Mouse (Mus musculus) heart, adult 8-10 months (tissue): Measurements from ENCODE around the gene Gm20431. TPM values are rescaled to one million over a fixed set of nuclear protein-coding genes. Genes with fewer than 3 reads are reported as not detected.

ENCODE experiments used
- DNase-seq: peaks from one replicate; pipeline ENCODE4 v3.0.0; 2022; ENCODE audit warnings: low spot score
- total RNA-seq, 4 experiments: library from RNA; stranded (reverse); gene quantifications; 2 replicates each; pipeline ENCODE4 v1.2.4; 2022

Gm20431 gene
- total RNA-seq, 4 experiments from 2014 or later: 15.3 to 19.4 (median 18.2) TPM

DNA sequence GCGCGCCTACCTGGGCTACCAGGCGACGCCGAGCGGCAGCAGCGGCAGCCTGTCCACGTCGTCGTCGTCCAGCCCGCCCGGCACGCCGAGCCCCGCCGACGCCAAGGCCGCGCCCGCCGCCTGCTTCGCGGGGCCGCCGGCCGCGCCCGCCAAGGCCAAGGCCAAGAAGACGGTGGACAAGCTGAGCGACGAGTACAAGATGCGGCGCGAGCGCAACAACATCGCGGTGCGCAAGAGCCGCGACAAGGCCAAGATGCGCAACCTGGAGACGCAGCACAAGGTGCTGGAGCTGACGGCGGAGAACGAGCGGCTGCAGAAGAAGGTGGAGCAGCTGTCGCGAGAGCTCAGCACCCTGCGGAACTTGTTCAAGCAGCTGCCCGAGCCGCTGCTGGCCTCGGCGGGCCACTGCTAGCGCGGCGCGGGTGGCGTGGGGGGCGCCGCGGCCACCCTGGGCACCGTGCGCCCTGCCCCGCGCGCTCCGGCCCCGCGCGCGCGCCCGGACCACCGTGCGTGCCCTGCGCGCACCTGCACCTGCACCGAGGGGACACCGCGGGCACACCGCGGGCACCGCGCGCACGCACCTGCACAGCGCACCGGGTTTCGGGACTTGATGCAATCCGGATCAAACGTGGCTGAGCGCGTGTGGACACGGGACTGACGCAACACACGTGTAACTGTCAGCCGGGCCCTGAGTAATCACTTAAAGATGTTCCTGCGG is 28.4 kb upstream of the Gm20431 start, which contains the start of gene Tmem189:
Gene Tmem189, minus strand, starts transcription at position 322 of the 718 bp plus-strand sequence.
- no peak for DNase-seq

DNA sequence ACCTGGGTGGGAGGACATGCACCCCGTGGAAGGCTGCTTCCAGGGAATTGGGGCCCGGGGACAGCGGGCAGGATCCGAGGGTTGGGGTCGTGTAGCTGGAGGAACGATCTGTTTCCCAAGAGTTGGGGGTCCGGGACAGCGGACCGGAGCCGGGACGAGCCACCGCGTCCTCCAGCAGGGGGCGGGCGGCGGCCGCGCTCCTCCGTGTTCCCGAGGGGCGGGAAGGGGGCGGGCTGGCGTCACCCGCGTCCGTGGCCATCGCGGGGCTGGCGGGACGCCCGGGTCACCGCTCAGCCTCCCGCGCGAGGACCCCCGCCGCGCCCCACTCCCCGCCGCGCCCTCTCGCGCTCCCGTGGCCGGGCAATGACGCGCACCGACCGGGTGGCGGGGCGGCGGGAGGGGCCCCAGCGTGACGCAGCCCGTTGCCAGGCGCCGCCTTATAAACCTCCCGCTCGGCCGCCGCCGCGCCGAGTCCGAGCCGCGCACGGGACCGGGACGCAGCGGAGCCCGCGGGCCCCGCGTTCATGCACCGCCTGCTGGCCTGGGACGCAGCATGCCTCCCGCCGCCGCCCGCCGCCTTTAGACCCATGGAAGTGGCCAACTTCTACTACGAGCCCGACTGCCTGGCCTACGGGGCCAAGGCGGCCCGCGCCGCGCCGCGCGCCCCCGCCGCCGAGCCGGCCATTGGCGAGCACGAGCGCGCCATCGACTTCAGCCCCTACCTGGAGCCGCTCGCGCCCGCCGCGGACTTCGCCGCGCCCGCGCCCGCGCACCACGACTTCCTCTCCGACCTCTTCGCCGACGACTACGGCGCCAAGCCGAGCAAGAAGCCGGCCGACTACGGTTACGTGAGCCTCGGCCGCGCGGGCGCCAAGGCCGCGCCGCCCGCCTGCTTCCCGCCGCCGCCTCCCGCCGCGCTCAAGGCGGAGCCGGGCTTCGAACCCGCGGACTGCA is 27.5 kb upstream of the Gm20431 start, which contains the start of gene Cebpb:
Gene Cebpb, plus strand, starts transcription at position 418 of the 954 bp plus-strand sequence.
- DNase-seq: peak; percentile 84

DNA sequence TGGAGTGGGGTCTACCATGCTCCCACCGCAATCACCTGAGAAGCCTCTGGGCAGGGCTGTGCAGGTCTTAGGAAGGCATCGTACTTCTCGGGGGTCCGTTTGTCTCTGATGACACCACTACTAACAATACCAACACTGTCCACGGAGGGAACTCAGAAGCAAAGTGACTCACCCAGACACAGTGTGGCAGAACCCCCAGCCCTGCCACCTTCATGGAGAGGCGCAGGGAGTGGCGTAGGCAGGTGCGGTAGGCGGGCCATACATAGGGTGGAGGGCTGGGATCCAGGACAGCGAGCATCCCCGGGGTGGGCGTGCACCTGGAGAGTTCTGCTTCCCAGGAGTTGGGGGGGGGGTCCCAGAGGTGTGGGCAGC is 26.8 kb upstream of the Gm20431 start:
- DNase-seq: no peak

DNA sequence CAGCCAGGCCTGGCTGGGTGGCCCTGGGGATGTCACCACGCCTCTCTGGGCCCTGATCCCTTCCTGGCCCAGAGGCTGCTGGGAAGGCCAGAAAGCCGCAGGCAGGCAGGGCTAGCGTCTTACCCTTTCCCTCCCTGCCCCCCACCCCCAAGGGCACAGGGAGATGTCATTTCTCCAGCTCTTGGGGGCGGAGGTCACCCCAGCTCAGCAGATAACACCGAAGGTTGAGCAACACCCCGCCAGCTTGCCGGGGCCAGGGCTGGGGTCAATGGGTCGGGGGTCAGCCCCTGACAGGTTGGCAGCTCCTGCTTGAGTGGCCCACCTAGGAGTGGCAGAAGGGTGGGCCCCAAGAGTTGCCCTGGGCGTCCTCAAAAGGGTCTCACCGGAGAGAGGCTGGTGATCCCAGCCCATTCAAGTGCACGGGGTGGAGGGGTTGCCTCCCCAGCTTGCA is 26.4 kb upstream of the Gm20431 start:
- DNase-seq: no peak

DNA sequence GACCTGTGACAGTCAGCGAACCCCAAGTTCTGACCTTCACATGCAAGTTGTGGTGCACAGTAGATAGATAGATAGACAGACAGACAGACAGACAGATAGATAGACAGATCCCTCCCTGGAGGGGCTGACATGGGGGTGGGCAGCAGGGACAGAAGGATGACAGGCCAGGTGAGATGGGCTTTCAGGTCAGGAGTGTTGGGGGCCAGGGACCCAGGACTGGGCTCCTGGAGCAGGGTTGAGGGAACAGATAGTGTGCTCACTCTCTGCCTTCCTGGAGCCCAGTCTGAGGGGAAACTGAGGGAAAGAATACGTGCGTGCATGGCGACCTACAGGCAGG is 25.9 kb upstream of the Gm20431 start:
- DNase-seq: no peak

DNA sequence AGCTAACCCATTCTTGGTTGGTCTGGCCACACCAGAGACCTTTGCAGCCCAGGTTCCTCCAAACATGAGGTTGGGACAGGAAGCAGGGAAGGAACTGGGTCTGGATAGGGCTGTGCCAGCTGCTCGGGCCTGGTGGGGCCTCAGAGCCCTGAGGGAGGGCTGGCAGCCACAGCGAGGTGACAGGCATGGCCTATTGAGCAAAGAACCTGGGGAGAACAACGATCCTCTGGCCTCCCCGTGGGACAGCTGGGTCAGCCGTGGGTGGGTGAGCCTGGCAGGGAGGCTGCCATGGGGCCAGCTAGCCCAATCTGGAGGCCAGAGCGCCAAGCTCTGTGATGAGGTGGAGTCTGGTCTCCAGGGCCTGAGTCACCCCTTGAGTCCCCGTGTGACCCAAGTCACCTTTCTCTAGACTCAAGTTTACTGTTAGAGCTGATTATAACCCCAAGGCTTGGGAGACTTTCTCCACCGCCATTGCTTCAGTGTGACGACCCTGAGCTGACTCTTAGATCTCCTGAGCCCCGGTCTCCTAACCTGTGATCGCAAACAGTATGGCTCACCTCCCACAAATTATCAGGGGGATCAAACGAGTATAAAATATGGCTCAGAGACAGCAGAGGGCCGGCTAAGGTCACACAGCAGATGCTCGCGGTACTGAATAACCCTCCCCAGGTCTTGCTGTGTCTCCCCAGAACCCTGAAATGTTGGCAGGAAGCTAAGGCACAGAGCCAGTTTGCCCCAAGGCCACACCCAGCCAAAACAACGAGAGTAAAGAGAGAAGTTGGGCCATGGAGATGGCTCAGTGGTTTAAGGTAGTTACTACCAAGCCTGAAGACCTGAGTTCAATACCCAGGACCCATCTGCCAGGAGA is 25.3 kb upstream of the Gm20431 start:
- no peak for DNase-seq

DNA sequence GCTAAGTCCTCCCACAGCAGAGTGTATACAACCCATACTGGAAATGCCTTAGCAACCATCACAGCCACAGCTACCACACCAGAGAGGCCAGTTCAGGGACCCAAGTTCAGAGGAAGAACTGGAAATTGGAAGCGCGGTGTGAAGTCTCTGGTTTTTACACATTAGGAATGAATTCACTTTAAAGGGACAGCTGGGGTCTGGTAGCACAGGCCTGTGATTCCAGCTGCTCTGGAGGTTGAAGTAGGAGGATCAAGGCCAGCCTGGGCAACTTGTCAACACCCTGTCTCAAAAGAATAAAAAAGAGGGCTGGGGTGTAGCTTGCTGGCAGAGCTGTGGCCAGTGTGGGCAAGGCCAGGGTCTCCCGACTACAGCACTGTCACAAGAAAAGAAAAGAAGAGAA is 24.6 kb upstream of the Gm20431 start:
- no peak for DNase-seq

DNA sequence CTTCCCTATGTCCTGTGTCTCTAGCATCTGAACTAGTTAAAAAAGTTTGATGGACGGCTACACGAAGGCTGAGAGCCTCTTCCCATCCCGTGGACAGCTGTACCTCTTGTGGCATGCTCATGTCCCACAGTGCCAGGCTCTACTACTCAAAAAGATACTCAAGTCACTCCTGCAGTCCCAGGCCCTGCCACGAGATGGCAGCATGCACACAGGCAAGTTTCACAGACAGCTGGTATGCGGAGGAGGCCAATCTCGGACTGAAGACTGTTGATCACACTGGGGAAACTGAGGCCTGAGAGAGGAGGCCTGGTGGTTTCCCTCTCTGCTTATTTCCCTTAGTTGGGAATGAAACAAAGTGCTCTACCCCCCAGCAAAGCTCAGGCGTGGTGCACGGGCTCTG is 23.8 kb upstream of the Gm20431 start:
- DNase-seq: peak; percentile 98

DNA sequence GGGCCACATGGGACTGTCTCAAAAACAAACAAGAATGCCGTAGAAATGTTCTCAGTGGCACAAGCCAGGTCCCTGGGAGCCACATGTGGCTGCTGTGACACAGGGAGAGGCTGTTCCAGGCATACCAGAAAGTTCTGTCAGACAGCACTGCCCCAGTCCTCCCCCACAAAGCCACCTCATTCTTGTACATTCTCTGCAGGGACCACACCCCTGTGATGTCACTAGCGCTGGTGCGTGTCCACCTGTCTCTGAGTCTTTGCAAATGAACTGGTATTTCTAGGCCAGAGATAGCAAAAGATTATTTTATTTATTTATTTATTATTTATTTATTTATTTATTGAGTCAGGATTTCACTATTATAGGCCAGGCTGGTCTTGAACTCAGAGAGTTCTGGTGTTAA is 22.4 kb upstream of the Gm20431 start:
- DNase-seq: no peak

DNA sequence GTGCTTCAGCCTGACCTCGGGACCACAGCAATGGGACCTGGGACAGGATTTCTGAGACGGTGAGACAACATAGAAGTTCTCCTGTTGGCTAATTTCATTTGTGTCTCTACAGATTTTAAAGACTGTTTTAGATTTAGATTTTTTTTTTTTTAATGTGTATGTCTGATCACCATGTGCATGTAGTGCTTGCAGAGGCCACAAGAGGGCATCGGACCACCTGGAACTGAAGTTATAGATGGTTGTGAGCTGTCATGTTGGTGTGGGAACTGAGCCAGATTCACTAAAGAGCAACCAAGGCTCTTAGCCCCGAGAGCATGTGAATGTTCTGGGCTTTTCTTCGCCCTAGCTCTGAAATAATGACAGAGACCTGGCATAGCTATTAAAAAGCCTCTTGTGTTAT is 19.4 kb upstream of the Gm20431 start:
- no peak for DNase-seq

DNA sequence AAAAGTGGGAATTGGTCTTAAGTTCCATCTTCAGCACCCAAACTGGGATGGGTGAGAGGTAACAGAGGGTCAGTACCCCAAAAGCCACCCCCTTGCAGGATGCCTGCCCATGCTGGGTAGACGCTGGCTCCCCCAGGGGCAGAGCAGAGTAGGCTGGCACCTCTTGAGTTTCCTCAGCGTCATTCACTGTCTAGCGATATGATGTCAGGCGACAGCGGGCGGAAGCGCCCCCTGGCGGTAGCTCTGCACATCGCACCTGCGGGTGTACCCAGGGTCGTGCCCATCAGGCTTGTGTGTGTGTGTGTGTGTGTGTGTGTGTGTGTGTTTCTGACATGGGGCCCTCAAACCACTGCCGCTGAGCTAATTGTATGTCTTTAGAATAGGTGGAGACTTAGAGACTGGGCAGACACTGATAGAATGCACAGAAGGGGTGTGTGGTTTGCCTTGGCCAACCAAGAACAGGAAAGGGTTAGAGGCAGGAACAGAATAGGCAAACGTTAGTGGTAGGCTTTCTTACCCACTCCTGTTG is 18.7 kb upstream of the Gm20431 start:
- no peak for DNase-seq

DNA sequence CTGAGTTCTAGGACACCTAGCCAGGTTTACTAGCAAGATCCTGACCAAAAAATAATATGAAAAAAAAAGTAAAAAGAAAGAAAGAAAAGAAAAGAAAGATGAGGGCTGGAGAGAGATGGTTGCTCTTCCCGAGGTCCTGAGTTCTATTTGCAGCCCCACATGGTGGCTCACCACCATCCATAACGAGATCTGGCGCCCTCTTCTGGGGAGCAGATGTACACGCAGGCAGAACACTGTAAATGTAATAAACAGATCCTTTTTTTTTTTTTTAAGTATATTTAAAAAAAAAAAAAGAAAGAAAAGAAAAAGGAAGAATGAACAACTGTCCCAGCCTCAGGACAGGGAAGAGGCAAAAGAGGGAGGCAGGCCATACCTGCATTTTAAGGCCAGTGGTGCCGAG is 17.3 kb upstream of the Gm20431 start:
- DNase-seq: no peak

DNA sequence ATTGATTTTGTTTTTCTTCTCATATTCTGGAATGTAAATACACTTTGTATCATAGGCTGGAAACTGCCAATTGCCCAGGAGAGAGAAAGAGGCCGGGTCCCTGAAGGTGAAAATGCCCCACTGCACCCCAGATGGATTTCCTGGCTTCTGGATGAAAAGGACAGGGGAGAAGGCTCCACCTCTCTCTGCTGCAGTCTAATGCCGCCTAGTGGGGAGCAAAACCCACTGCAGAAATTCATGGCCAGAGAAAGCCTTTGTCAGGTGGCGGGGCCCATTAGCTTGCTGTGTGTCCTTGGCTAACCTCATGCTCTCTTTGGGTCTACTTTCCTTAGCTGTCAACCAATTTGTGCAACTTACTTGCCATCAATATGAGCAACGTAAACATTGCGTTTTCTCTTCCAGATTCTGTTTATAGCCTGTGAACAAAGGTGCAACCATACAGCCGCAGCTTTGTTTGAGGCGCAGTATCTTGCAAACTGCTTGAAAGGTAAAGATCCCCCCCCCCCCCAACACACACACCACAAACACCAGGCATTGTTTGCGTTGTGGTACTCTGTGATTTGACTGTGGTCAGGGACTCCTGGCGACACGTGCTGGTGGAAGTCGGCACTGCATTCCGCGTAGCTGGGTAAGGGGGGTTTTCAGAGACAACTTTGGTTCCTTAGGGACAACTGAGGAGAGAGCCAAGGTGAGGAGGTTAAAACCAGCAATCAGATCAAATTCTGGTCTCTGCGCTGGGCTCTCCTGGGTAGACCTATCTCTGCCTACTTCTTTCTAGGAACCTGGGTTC is 14.0 kb upstream of the Gm20431 start:
- no peak for DNase-seq

DNA sequence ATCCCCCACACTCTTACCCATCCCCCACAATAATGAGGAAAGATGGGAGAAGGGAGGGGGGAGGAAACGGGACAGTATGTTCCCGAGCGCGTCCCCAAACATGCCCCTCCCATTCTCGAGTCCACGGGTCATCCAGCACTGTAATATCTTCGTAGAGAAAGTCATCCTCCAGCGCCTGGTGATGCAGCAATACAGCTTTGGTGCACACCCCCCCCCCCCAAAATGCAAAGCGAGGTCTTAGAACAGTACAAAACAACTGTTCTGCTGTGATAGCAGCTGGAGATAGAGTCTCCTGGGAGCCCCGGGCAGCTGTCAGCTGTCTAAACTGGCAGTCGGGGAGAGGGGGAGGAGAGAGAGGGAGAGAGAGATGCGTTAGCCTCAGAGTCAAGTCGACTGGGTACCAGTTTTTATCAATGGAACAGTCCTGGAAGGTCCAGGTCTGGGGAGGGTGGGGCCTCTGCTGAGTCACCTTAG is 11.0 kb upstream of the Gm20431 start:
- DNase-seq: no peak

DNA sequence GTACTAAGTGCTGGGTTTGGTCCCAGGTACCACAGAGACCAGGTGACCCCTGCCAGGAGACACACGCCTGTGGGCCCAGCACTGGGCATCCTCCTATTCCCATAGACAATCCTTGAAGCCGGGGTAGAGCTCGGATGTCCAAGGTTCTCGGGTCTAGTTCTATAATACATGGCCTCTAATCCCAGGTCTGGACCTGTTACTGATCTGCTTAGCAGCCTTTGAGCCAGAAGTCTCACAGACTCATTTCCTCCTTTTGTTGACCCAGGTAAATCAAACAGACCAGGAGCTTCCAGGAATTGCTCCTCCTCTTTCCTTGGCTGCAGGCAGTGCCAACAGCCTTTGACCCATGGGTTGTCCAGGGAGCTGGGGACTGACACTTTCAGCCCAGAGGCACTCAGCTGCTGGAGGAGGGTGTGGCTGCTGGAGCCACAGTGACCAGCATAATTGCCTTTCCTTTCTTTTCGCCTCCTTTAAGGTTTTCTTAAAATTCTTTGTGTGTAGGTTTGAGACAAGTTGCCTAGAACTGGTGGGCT is 9.9 kb upstream of the Gm20431 start:
- no peak for DNase-seq

DNA sequence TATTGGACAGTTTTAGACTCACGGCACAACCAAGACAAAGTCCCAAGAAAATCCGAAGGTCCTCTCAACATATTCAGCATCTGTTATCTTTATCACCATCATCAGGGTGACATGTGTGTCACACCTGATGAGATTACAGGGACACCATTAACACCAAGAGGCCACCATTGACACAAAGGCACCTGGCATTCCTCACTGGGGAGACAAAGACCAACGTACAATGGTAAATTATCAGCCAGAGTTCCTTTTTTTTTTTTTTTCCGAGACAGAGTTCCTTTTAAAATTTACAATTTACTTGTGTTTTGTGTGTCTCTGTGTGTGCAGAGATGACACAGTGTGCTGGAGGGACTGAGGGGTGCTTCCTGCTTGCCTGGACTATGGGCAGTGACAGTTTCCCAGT is 8.1 kb upstream of the Gm20431 start:
- no peak for DNase-seq

DNA sequence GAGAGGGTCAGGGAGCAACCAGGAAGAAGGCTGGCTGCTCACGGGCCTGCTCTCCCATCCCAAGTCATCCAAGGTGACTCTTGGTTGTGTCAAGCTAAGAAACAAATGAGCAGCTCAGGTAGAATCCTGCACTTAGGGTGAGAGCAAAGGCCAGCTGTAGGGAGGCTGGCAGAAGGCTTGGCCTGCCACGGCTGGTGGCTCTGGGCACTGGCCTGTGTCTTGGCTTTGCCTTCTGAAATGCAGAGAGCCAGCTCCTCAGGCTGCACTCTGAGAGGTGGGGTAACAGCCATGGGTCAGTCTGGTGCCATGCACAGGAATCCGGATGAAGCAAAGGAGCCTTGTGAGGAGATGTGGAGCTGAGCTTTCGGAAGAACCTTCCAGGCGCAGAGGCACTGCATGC is 7.1 kb upstream of the Gm20431 start:
- no peak for DNase-seq

DNA sequence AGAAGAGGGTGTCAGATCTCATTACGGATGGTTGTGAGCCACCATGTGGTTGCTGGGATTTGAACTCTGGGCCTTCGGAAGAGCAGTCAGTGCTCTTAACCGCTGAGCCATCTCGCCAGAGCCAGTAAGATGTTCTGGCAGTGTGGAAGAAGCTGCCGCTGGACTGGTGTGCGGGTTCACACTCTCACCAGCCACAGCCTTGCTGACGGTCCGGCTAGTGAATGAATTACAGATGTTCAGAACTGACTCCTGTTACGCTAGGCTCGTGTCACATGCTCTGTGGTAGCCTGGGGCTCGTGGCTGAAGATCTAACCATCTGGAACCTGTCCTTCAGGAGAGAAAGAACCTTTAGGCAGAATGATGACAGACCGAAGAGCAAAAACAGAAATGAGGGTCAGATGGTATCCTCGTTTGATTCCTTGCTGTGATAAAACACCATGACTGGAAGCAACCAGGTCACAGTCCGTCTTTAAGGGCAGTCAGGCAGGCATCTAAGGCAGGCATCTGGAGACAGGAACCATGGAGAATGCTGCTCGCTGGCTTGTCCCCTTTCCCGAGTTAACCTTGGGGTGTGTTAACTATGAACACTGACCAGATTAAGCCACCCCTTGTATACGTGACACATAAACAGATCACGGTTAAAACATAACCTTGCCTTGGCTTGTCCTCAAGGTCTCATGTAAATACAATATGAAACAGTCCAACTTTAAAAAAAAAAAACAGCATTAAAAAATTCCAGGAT is 4.8 kb upstream of the Gm20431 start:
- DNase-seq: no peak

DNA sequence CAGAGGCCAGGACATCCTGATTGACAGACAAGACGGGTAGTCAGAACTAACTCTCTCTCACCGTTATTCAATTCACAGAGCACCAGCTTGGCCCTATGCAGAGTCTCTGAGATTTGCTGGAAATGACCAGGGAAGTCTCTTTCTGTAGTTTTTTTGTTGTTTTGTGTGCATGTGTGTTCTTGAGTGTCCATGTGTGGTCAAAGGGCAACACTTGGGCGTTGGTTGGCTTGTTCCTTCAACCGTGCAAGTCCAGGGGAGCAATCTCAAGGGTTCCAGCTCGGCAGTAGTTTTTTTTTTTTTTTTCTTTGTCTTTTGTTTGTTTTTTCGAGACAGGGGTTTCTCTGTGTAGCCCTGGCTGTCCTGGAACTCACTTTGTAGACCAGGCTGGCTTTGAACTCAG is 1.4 kb upstream of the Gm20431 start:
- DNase-seq: no peak

DNA sequence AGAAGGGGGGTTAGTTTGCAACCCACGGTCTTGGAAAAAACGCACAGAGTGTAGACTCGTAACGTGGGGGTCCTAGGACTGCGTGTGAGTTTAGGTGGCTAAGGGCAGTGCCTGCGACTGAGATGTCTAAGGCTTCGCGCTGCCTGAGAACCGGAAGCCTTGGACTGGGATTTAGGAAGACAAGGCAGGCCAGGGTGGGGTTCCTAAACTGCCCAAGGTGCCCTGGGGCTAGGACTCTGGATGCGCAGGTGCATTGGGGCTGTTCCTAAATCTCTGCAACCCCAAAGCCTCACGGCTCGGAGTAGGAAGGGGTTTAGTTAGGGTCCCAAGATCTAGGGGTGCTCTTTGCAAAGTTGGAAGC is 705 bp downstream of the Gm20431 start:
- no peak for DNase-seq
